Mouse (Mus musculus) heart, postnatal 25 days (tissue): ENCODE results near the gene Ocrl. TPM values are rescaled to one million over a fixed set of nuclear protein-coding genes. Genes with fewer than 3 reads are reported as not detected.

Source experiments
- DNase-seq: peaks from one replicate; pipeline ENCODE4 v3.0.0; 2022; ENCODE audit warnings: low spot score
- intact Hi-C: fragments of 180-260 bp; cut with DNase I; formaldehyde crosslinking; loops from one replicate; pipeline ENCODE4 v1.15.1; 2025
- total RNA-seq, 2 experiments: library from RNA; stranded (reverse); gene quantifications; 2 replicates each; pipeline ENCODE4 v1.2.3; 2021

The Ocrl gene
- total RNA-seq: 10 to 100 TPM; 12.0 to 13.5 TPM

- peak; percentile 35 for DNase-seq
- intact Hi-C loops: no loop called here
Measured at GRCm38 (mm10) chrX:47912306-47912792, at the start of gene Ocrl. Gene Ocrl, plus strand, starts transcription at chrX:47912387.

- intact Hi-C loops: no loop called here
- no peak for DNase-seq
Measured at GRCm38 (mm10) chrX:47880052-47880451, 32.1 kb upstream of the Ocrl start.

DNA sequence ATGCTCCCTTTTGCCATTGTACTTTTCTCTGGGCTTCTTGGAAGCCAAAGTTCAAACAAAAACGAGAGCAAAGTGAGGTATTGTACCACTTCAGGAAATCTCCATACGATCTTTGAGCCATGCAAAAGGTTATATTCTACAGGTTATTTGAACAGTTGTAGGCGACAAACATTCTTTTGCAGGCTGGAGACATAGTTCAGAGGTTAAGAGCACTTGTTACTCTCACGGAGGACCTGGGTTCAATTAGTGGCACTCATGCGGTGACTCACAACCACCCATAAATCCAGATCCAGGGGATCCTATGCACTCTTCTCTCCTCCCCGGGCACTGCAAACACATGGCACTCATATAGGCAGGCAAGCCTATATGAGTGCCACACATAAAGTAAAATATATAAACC, 29.4 kb upstream of the Ocrl start:
- intact Hi-C loops: no loop called here
- DNase-seq: no peak

DNA sequence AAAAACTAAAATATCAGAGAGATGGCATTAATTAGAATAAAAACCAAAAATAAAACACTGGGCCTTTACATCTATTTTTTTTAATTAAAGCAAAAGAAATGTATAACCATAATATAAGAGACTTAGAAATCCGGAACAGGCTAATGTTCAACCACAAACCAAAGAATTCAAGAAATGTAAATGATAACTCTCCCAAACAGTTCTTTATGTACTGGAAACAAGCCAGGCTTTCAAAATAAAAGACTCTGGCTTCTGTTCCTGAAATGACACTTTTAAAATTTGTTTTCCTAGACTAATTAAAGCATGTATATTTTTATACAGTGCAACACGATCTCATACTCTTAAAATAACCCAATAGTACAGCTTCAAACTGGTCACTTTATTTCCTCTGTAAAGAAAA, 24.8 kb upstream of the Ocrl start:
- intact Hi-C loops: no loop called here
- no peak for DNase-seq

- intact Hi-C loops: no loop called here
- DNase-seq: no peak
Measured at GRCm38 (mm10) chrX:47891243-47891906, 20.8 kb upstream of the Ocrl start.

GRCm38 (mm10) chrX:47891907-47892430, 20.2 kb upstream of the Ocrl start:
- intact Hi-C loops: no loop called here
- no peak for DNase-seq

DNA sequence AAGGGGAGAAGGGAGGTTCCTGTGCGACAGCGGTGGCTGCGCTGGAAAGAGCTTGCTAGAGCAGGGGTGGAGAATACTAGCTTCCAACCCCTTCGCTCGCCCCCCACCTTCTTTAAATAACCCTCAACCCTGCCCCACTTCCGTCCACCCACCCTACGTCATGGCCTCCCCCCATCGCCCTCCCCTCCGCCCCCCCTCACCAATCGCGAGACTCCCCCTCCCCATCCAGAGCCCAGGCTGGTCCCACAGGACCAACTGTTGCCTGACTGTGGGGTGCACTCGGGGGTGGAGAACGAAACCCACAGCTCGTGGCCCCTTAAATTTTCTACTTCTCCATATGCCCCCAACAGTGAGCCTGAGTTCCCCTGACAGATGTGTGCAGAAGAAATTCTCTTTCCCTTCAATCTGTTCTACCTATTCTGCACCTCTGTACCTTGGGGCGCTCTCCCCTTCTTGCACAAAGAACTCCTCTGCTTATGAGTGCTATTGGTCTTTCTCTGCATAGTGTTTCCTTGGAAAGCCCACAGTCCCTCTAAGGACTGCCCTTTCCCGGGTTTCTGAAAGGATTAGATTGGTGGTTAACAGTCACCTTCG, 19.7 kb upstream of the Ocrl start, which contains the start of gene Smarca1:
Gene Smarca1 (minus strand): TSS at position 544 of the 594 bp plus-strand sequence.
- intact Hi-C loops: no loop called here
- DNase-seq: no peak

DNA sequence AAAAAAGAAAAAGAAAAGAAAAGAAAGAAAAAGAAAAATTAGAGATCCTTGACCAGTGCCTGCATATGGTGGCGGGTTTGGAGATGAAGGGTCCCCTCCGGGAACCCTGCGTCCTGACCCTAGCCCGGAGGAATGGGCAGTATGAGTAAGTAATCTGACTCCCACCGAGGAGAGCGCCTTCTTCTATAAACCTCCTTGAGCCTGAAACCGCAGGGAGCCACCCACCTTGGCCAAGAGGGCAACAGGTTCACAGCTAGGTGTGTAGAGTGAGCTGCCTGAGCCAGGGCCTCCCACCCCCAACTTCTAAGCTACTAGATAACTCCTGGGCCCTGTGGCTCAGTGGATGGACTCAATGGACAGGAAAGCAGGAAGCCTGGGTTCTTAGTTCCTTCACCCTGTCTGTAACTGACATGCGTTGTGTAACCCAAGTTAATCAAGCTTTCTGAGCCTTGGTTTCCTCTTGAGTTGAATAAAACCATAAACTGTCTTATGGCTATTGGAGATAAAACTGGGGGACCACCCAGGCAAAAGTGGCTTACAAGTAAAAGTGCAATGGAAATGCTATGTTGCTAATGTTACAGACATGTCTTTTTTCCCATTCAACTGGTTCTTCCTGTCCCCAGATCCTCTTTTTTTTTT, 836 bp downstream of the Ocrl start:
- intact Hi-C loops: no loop called here
- no peak for DNase-seq

GRCm38 (mm10) chrX:47913543-47913938, 1.4 kb downstream of the Ocrl start:
- no peak for DNase-seq
- intact Hi-C loops: no loop called here

GRCm38 (mm10) chrX:47916831-47917230, 4.6 kb downstream of the Ocrl start:
- no peak for DNase-seq
- intact Hi-C loops: no loop called here

DNA sequence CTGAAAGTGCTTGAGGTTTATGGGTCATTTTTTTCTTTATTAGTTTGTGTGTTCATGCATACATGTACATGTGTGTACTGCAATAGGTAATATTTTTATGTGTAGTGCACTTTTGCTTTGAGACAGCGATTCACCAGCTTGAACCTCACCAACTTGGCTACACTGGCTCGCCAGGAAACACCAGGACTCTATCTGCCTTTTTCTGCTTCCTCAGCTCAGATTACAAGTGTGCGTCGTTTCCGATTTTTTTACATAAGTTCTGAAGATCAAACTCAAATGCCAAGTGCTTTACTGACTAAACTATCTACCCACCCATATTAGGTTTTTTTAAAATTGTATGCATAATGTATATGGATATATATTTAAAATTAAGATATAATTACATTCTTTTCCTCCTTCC, 8.4 kb downstream of the Ocrl start:
- intact Hi-C loops: no loop called here
- DNase-seq: no peak

- no peak for DNase-seq
- intact Hi-C loops: no loop called here
Measured at GRCm38 (mm10) chrX:47927981-47928380, 15.8 kb downstream of the Ocrl start.

GRCm38 (mm10) chrX:47930449-47930848, 18.3 kb downstream of the Ocrl start:
- DNase-seq: no peak
- intact Hi-C loops: no loop called here

DNA sequence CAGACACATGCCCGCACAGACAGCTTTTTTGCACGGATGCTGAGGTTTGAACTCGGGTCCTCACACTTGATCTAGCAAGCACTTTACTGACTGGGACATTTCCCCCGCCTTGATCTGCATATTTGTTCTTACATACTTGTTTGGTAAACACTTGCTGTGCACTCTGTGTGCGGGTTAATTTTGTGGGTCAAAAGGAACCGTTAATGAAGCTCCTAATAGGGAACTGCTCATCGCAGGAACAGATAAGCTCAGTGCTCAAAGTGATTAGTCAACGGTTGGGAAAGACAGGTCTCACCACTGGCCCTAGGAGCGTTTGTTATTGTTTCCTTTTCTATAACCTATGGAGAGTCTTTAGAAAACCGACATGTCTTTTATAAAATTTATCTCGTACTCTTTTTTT, 22.2 kb downstream of the Ocrl start:
- no peak for DNase-seq
- intact Hi-C loops: no loop called here

- DNase-seq: no peak
- intact Hi-C loops: no loop called here
Measured at GRCm38 (mm10) chrX:47936885-47937284, 24.7 kb downstream of the Ocrl start.

DNA sequence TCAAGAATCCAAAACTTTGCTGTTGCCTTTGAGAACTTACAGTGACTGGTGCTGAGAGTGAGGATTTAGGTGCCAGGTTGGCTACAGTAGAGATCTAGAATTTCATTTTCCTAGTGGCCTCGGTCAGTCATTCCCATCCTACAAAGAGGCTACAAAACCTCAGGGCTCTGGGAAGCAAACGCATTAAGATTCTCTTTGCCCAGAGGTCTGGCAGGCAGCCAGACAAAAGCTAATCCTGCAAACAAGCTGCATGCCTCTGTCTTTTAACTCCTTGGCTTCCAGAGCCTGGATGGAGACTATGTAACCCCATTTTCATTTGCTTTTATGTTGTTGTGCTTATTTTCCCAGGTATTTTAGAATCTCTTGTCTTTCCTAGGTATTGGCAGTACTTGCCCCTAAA, 25.6 kb downstream of the Ocrl start:
- no peak for DNase-seq
- intact Hi-C loops: no loop called here

- intact Hi-C loops: no loop called here
- DNase-seq: no peak
Measured at GRCm38 (mm10) chrX:47949729-47950128, 37.5 kb downstream of the Ocrl start.

DNA sequence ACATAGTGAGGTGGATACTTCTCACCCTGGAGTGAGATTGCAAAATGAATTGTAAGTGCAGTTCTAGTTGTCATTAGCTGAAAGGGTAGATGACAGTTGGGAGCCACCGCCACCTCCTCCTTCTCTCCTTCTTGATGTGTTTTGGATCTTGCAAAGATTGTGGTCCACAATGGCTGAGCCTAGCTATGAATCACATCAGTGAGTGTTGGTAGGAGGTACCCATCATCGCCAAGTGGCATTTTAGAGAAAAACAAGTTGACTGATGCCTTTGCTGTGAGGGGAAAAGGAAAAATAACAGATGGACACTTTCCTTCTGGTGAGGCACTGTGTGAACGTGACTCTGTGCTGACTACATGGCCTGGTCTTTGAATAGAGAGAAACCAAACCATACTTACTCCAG, 50.4 kb downstream of the Ocrl start:
- intact Hi-C loops: no loop called here
- DNase-seq: no peak

- intact Hi-C loops: no loop called here
Measured at GRCm38 (mm10) chrX:47970371-47970770, 58.2 kb downstream of the Ocrl start.

GRCm38 (mm10) chrX:47970864-47971263, 58.7 kb downstream of the Ocrl start:
- DNase-seq: no peak
- intact Hi-C loops: no loop called here

More at GRCm38 (mm10) chrX:47970371-47970770, 58.2 kb downstream of the Ocrl start:
- no peak for DNase-seq
